Mouse (Mus musculus) ZHBTc4 (cell line): ENCODE measurements around the gene Pln.

ENCODE experiments used
- DNase-seq: peaks from one replicate; pipeline ENCODE4 v3.0.0-alpha.2; 2011; ENCODE audit warnings: low read depth, low spot score

Gene Pln

DNA sequence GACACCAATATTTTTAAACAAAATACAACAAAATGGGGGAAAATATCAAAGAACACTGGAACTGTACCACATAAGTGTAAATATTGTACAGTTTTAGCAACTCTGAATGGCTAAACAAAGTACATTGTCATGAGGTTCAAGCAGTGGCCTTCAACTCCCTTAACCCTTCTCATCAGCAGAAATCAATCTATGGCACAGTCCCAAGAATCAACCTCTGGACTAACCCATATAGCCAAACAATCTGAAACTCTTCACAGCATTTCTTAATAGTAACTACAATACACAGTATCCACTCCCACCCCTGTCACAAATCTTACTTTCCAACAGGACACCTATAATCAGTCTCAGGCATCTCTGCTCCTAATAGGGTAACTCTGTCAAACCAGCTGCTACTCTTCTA, 26.8 kb downstream of the Pln start:
- DNase-seq: no peak

DNA sequence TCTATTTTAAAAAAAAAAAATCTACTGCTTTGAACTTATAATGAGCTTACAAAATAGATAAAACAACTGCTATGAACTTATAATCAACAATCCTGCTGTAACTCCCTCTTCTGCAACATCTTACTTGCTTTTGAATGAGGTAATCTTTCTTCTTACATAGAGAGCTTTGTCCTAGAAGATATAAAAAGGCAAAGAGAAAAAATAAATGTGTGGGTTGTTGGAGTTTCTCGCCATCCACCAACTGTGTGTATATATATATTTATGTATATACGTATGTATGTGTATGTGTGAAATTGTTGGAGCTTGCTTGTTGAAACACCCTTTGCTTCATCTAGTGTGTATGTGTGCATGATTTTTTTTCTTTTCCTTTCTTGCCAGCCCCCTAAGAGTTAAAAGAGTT, 29.8 kb downstream of the Pln start:
- no peak for DNase-seq

DNA sequence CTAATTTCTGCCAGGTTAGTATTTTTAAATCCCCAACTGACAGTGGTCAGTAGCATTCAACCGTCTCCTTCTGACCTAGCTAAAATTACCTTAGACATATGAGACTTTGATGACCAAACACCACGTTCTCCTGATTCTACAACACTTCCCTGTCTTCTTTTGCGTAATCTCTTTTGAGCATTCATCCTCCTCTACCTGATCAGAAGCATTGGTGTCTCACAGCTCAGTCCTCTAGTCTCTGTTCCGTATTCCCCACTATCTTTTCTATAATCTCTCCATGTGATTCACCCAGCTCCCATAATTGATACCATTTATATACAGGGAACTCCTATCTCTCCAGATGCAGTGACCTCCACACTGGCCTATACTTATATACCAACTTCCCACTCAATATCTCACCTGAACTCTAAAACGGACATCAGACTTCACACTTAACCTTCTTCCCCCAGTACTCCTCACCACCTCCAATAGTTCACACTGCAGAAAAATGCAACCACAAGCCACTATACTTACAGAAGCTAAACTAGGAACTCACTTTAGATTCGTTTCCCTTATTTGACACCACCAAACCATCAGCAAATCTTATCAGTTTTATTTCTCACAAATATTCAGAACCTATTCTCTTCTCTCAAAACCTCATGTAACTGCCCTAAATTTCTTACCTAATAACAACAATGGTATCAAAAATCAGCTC, 36.6 kb downstream of the Pln start:
- DNase-seq: no peak

DNA sequence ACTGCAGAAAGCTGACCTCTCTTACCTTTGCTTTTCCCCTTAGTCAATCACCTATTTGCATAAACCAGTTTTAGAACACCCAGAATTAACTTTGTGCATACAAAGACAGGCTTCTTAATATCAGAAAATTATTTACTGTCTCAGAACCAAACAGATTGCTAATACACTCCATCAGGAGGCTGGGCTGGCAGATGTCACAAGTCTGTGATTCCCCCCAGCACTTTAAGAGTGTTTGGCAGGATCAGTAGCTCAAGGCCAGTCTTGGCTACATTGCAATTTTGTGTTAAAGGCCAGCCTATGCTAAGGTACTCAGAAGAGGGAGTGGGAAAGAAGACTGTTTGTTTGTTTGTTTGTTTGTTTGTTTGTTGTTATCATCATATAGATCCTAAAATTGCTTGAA, 39.6 kb downstream of the Pln start:
- no peak for DNase-seq

GRCm38 (mm10) chr10:53378296-53378695, 40.8 kb downstream of the Pln start:
- DNase-seq: no peak

DNA sequence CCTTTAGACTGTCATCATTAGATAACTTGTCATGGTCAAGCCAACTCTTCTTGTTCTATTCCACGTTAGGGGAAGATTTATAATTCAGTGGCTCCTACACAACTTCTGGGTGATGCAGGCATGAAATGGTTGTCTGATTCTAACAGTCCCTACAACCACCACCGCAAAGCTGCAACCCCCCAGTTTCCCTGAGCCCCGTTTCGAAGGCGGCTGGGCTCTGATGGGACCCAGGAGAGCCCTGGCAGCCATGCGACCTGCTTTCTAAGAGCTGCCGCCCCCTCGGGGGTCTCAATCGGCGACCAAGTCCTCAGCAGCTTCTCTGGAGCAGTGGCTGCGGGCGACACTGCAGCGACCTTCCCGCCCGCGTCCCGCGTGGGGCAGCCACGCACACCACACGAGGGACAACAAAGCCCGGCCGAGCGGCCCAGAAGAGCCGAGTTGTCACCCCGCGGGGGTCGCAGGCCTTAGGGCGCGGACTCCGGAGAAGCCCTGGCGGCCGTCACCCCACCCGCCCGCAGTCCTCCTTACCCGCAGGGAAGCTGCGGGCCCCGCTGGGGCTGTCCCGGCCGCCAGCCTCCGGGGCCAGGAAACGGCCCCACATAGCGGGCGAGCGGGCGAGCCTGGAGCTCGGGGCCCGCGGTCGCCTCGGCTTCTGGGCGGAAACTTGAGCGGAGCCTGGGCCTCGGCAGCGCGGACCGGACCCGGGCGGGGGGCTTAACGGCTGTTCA, 41.7 kb downstream of the Pln start:
- DNase-seq: peak; percentile 73

DNA sequence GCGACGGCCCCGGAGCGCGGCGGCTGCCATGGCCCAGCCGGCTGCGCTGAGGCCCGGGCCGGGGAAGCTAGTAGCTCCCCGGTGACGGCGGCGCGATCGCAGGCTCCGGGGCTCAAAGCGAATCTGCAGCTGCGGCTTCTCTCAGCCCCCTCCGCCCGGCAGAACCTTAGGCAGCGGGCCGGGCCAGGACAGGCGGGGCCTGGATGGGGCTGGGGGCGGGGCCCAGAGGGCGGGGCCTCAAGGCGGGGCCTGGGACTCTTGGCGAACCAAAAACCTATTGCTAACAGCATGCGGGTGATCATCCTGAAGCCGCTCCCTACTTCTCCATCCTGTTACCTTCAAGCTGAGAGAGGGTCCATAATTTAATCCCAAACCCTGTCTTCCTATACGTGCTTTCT, 42.2 kb downstream of the Pln start, which contains the start of gene Cep85l:
Cep85l (minus strand) TSS at position 239 of the 398 bp plus-strand sequence.
- peak; percentile 93 for DNase-seq

DNA sequence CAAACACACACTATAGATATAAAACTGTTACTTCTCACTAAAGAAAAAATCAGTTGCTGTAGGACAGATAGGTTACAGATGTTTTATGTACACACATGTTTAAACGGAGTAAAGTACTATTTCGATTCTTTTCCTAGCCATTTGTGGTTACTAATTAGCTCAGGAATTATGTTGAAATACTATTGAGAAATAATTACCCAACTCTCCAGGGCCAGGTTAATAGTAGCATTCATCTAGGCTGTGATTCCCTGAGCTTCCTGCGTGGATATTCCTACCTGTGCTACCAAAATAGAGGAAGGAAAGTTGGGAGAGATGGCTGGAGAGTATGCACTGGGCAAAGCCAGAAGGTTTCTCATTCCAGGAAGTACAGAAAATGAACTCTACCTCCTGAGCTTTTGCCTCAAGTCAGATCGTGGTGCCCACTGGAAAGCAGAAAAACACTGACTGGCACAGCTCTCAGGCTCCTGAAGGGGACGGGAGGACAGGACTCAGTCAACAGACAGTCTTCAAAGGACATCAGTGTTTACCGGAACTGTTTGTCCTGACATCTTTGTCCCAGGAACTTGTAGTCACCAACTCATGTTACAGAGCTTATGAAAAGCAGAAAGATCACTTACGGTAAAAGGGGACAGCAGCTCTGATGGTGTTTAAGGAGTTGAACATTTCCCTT, 45.4 kb downstream of the Pln start:
- DNase-seq: no peak

GRCm38 (mm10) chr10:53384896-53385295, 47.4 kb downstream of the Pln start:
- no peak for DNase-seq

DNA sequence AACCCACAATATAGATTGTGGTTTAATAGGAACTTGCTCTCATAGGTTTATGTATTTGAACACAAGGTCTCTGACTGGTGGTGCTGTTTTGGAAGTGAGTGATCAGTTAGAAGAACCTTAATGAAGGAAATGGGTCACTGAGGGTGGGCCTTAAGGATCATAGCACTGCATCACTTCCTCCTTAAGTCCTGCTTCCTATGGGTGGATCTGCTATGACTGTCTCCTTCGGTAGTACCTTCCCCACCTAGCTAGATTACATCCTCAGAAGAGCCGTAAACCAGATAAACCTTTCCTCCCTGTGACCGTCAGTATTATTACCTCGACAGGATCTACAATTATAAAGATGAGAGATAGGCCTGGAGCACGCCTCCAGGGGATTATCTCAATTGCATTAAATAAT, 48.0 kb downstream of the Pln start:
- DNase-seq: no peak

DNA sequence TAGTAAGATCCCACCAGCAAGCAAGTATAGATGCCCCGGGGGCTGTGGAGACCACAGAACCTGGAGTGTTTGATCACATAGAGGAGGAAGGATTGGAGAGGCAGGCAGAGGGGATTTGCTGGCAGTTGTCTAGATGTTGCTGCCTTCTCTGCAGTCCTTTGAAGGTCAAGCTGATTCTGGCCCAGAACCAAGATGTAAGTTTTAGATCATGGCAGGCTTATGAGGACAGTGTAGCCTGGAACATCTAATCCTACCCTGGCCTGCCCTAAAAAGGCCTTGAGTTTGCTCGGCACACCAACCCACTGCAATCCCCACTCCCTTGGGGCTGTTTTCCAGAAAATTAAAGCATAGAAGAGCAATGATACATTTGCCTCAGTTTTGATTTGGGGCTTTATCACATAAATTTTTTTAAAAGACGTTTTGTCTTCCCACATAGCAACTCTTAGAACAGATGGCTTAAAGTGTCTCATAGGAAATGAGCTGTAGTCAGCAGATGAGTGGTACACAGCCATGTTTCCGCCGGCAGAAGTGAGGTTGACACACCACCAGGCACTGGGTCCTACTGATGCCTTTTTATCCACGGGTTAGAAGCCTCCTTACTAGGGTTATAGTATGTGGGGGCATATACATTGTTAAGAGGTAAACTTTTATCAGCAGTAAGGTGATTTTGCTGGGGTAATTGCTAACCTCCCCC, 50.9 kb downstream of the Pln start:
- DNase-seq: no peak

- DNase-seq: no peak
Measured at GRCm38 (mm10) chr10:53394923-53395629, 57.6 kb downstream of the Pln start.
